In the genomic region with DNA sequence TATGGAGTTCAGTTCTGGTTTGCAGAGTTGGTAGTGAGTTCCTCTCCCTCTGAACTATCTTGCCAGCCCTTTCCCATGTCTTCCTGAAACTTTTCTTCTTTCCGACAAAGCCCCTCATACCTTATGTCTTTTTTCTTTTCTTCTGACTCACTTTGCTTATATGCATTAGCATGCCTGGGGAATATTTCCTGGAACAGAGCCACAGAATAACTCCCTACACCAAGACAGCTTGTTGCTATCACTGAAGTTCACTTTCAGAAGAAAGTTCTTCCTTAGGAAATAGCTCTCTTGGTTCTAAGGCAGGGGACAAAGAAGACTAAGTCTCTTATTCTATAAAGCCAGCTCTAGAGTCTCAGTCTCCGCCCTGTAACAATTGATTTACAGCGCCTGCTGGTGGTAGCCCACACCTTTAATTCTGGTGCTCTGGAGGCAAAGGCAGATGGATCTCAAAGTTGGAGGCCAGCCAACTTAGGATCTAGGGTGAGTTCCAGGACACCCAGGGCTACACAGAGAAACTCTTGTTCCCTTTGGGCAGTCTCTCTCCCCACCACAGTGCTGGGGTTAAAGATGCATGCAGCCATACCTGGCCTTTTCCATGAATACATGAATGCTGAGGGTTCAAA, we compare ENCODE assay signal across 15 mouse cellular contexts. TPM values are rescaled to one million over a fixed set of nuclear protein-coding genes. Genes with fewer than 3 reads are reported as not detected.
DNase-seq lines count a peak whose midpoint lies in the region; ATAC-seq and TF ChIP-seq lines count a peak whose summit lies in the region.
"Had no signal": no experiment of that assay in that cellular context is flagged by ENCODE, and none has a peak within 500 bp of the region (broad histone marks: within the 10 kb centered on the region; RNA-seq: fewer than 3 reads in every experiment).

No protein-coding gene starts in this region.

- no peak for DNase-seq in heart, embryonic 10.5 days (ENCODE audit: low spot score)
- DNase-seq in lung, postnatal 0 days (ENCODE audit: low spot score) = no peak
- no peak for DNase-seq in lung, postnatal 4 days
- DNase-seq in yolk sac, embryonic 10.5 days (ENCODE audit: low spot score) = no peak
- DNase-seq: adrenal gland, adult 8-10 months; heart, postnatal 10 days; kidney, postnatal 10 days; layer of hippocampus, postnatal 36 days; right cerebral cortex, postnatal 25 days; thymus, postnatal 14 days had no signal

- ATAC-seq in heart, embryonic 13.5 days (ENCODE audit: extremely low read depth, insufficient number of reproducible peaks, low FRiP score, low TSS enrichment) = no peak
- ATAC-seq in lung, postnatal 0 days = no peak
- no peak for ATAC-seq in stomach, embryonic 16.5 days (ENCODE audit: insufficient read depth, low FRiP score)

- TF ChIP-seq POLR2A in bone marrow macrophage, adult 2 months (IDR thresholded peaks at IDR 0.05; ENCODE audit: borderline replicate concordance, low read depth, low read length) = no peak

- no peak overlapping the region for H3K4me2 ChIP-seq in heart, embryonic 13.5 days
- no peak overlapping the region for H3K4me2 ChIP-seq in lung, postnatal 0 days (replicated peaks; ENCODE audit: low read depth, low read length)
- no peak overlapping the region for H3K4me2 ChIP-seq in stomach, embryonic 16.5 days (ENCODE audit: low read depth, low read length)
- H3K4me2 ChIP-seq: limb, embryonic 13.5 days had no signal

- H3K9ac ChIP-seq in heart, embryonic 13.5 days = no peak overlapping the region
- no peak overlapping the region for H3K9ac ChIP-seq in lung, postnatal 0 days (replicated peaks; ENCODE audit: low read depth)
- H3K9ac ChIP-seq in stomach, embryonic 16.5 days (ENCODE audit: low read length) = no peak overlapping the region
- H3K9ac ChIP-seq: limb, embryonic 13.5 days had no signal

- 0 out of 2 replicates have a peak overlapping the region, but pooled peaks have one; percentile 15 for H3K27ac ChIP-seq in heart, embryonic 13.5 days (replicated peaks)
- no peak overlapping the region for H3K27ac ChIP-seq in heart, embryonic 10.5 days
- no peak overlapping the region for H3K27ac ChIP-seq in lung, postnatal 0 days (ENCODE audit: low read length)
- peak overlapping the region; percentile 57 for H3K27ac ChIP-seq in bone marrow macrophage, adult 2 months (ENCODE audit: insufficient read depth, low read depth, low read length)
- peak overlapping the region; percentile 45; the same call in 1 of the 2 replicates for H3K27ac ChIP-seq in stomach, embryonic 16.5 days (ENCODE audit: low read length)
- H3K27ac ChIP-seq: limb, embryonic 13.5 days had no signal

- H3K4me1 ChIP-seq in heart, embryonic 13.5 days = peaks cover 11% of the 10 kb centered on the region
- H3K4me1 ChIP-seq in heart, embryonic 10.5 days = peaks cover 9% of the 10 kb centered on the region; the same call in 1 of the 2 replicates
- peaks cover 5% of the 10 kb centered on the region; the same call in 1 of the 2 replicates for H3K4me1 ChIP-seq in lung, postnatal 0 days (ENCODE audit: insufficient read depth, low read depth, low read length)
- peaks cover 33% of the 10 kb centered on the region for H3K4me1 ChIP-seq in bone marrow macrophage, adult 2 months (ENCODE audit: control insufficient read depth, insufficient read depth, low read length)
- H3K4me1 ChIP-seq in stomach, embryonic 16.5 days (ENCODE audit: control insufficient read depth, insufficient read depth, low read length) = peaks cover 16% of the 10 kb centered on the region

- TF ChIP-seq CTCF in lung, postnatal 0 days (IDR thresholded peaks at IDR 0.05) = peak; percentile 45
- TF ChIP-seq CTCF in bone marrow macrophage, adult 2 months (IDR thresholded peaks at IDR 0.05; ENCODE audit: low read depth, low read length) = peak; percentile 19; the same call in 1 of the 2 replicates

- no peaks in the 10 kb centered on the region for H3K27me3 ChIP-seq in heart, embryonic 13.5 days (replicated peaks)
- no peaks in the 10 kb centered on the region for H3K27me3 ChIP-seq in heart, embryonic 10.5 days (ENCODE audit: insufficient read depth, poor library complexity, severe bottlenecking)
- no peaks in the 10 kb centered on the region for H3K27me3 ChIP-seq in lung, postnatal 0 days (replicated peaks; ENCODE audit: insufficient read depth, low read length)
- no peaks in the 10 kb centered on the region for H3K27me3 ChIP-seq in stomach, embryonic 16.5 days (ENCODE audit: control insufficient read depth, insufficient read depth, low read length)
- H3K27me3 ChIP-seq: limb, embryonic 13.5 days had no signal

- H3K36me3 ChIP-seq in heart, embryonic 13.5 days = peaks cover 46% of the 10 kb centered on the region
- peaks cover 28% of the 10 kb centered on the region for H3K36me3 ChIP-seq in heart, embryonic 10.5 days
- H3K36me3 ChIP-seq in lung, postnatal 0 days (ENCODE audit: insufficient read depth, low read length) = peaks cover 4% of the 10 kb centered on the region; the same call in 1 of the 2 replicates
- no peaks in the 10 kb centered on the region for H3K36me3 ChIP-seq in stomach, embryonic 16.5 days (ENCODE audit: control insufficient read depth, insufficient read depth, low read length)

- no peaks in the 10 kb centered on the region for H3K9me3 ChIP-seq in heart, embryonic 13.5 days
- no peaks in the 10 kb centered on the region for H3K9me3 ChIP-seq in heart, embryonic 10.5 days
- no peaks in the 10 kb centered on the region for H3K9me3 ChIP-seq in lung, postnatal 0 days (ENCODE audit: low read length)
- no peaks in the 10 kb centered on the region for H3K9me3 ChIP-seq in stomach, embryonic 16.5 days (replicated peaks; ENCODE audit: control insufficient read depth, low read length)
- H3K9me3 ChIP-seq: limb, embryonic 13.5 days had no signal

- TF ChIP-seq EP300 in lung, postnatal 0 days (IDR thresholded peaks at IDR 0.05) = no peak

- 70% methylated on average over 3 of the region's 3 CpGs for WGBS in heart, embryonic 13.5 days
- WGBS in heart, embryonic 10.5 days = 80% methylated on average over 3 of the region's 3 CpGs
- 72% methylated on average over 3 of the region's 3 CpGs for WGBS in lung, postnatal 0 days
- WGBS in stomach, embryonic 16.5 days = 50% methylated on average over 3 of the region's 3 CpGs

- H3K4me3 ChIP-seq in heart, embryonic 13.5 days = no peak overlapping the region
- H3K4me3 ChIP-seq in heart, embryonic 10.5 days = no peak overlapping the region
- no peak overlapping the region for H3K4me3 ChIP-seq in lung, postnatal 0 days (ENCODE audit: low read depth, low read length)
- no peak overlapping the region for H3K4me3 ChIP-seq in bone marrow macrophage, adult 2 months (ENCODE audit: insufficient read depth, low read length)
- H3K4me3 ChIP-seq in stomach, embryonic 16.5 days (replicated peaks; ENCODE audit: low read length) = no peak overlapping the region
- H3K4me3 ChIP-seq: limb, embryonic 13.5 days; myocyte had no signal

RNA-seq across cellular contexts. Expression of gene Nmt1, which starts 7.2 kb away (rescaled TPM):
- polyA plus RNA-seq in heart, embryonic 13.5 days (2015; fragmentation: Nextera tagmentation; extraction: Ambion mirVana) = 39.7 and 47.3 TPM in 2 replicates
- polyA plus RNA-seq in heart, embryonic 10.5 days (2016; fragmentation: Nextera tagmentation; extraction: Ambion mirVana) = 58.4 and 59.0 TPM in 2 replicates
- polyA plus RNA-seq in lung, postnatal 0 days (2015; fragmentation: Nextera tagmentation; extraction: Ambion mirVana) = 50.5 and 52.1 TPM in 2 replicates
- polyA plus RNA-seq in bone marrow macrophage, adult 2 months (2012; ENCODE audit: insufficient read depth, insufficient read length, missing spikeins) = 69.2 and 82.6 TPM in 2 replicates
- 50.8 and 53.7 TPM in 2 replicates for polyA plus RNA-seq in stomach, embryonic 16.5 days (2015; fragmentation: Nextera tagmentation; extraction: Ambion mirVana)

RNA-seq across cellular contexts. Expression of gene Dcakd, which starts 7.3 kb away (rescaled TPM):
- polyA plus RNA-seq in heart, embryonic 13.5 days (2015; fragmentation: Nextera tagmentation; extraction: Ambion mirVana) = 95.9 and 101 TPM in 2 replicates
- polyA plus RNA-seq in heart, embryonic 10.5 days (2016; fragmentation: Nextera tagmentation; extraction: Ambion mirVana) = 113 and 137 TPM in 2 replicates
- polyA plus RNA-seq in lung, postnatal 0 days (2015; fragmentation: Nextera tagmentation; extraction: Ambion mirVana) = 43.5 and 51.1 TPM in 2 replicates
- polyA plus RNA-seq in bone marrow macrophage, adult 2 months (2012; ENCODE audit: insufficient read depth, insufficient read length, missing spikeins) = 40.9 and 43.2 TPM in 2 replicates
- polyA plus RNA-seq in stomach, embryonic 16.5 days (2015; fragmentation: Nextera tagmentation; extraction: Ambion mirVana) = 85.2 and 109 TPM in 2 replicates

Comparison
In these comparisons a context has a peak if more than half of its experiments do, and no peak if none do; other contexts are left out.
1. H3K27ac ChIP-seq: peak in heart, embryonic 13.5 days (single experiment), bone marrow macrophage, adult 2 months (single experiment) and stomach, embryonic 16.5 days (single experiment); none in heart, embryonic 10.5 days (single experiment) and lung, postnatal 0 days (single experiment).